Mouse (Mus musculus): ENCODE measurements around the gene Klrc1. TPM values are rescaled to one million over a fixed set of nuclear protein-coding genes. Genes with fewer than 3 reads are reported as not detected.
"Not testable (repeated sequence)": the region's sequence is repeated elsewhere in the genome, so short reads cannot be mapped to it uniquely, and the experiment has no call there.

Gene Klrc1
- polyA plus RNA-seq, 1 experiment from 2014 or later, result 0.27 TPM

DNA sequence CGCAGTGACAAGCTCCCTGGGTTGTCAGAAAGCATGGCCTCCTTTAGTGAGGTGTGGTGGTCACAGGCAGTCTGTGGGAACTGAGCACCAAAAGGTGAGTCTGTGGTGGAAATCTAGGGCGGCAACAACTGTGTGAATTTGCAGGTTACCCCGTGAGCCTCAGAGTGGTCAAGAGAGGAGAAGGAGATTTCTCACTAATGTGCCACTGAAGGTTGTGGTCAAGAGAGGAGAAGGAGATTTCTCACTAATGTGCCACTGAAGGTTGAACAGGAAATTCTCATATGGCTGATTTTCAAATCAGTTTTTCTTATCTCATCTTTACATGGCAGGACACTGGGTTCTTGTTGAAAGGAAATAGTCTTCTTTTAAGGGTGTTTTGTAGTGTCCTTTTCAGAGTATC, 34.7 kb downstream of the Klrc1 start:
- H3K9me3 ChIP-seq (ENCODE audit: control insufficient read depth, low read length); H3K9ac ChIP-seq (ENCODE audit: low read depth, low read length); H3K4me3 ChIP-seq (ENCODE audit: low read length); ATAC-seq; H3K27me3 ChIP-seq (replicated peaks; ENCODE audit: control insufficient read depth, insufficient read depth, low read length); H3K27ac ChIP-seq (ENCODE audit: low read length); H3K4me1 ChIP-seq (ENCODE audit: control insufficient read depth, insufficient read depth, low read length); H3K36me3 ChIP-seq (ENCODE audit: control insufficient read depth, insufficient read depth, low read length); H3K4me2 ChIP-seq (ENCODE audit: low read depth, low read length): not testable (repeated sequence)
- 50% methylated on average over 1 of the region's 3 CpGs for WGBS

GRCm38 (mm10) chr6:129643237-129643636, 35.5 kb downstream of the Klrc1 start, which contains the start of gene Klrc3:
Gene Klrc3 (minus strand): TSS chr6:129643337.
- 83% methylated on average over 3 of the region's 3 CpGs for WGBS
- not testable (repeated sequence) for H3K4me1 ChIP-seq (ENCODE audit: control insufficient read depth, insufficient read depth, low read length); H3K9me3 ChIP-seq (ENCODE audit: control insufficient read depth, low read length); H3K27me3 ChIP-seq (replicated peaks; ENCODE audit: control insufficient read depth, insufficient read depth, low read length); H3K27ac ChIP-seq (ENCODE audit: low read length); H3K36me3 ChIP-seq (ENCODE audit: control insufficient read depth, insufficient read depth, low read length); H3K4me2 ChIP-seq (ENCODE audit: low read depth, low read length); H3K4me3 ChIP-seq (ENCODE audit: low read length); H3K9ac ChIP-seq (ENCODE audit: low read depth, low read length); ATAC-seq

DNA sequence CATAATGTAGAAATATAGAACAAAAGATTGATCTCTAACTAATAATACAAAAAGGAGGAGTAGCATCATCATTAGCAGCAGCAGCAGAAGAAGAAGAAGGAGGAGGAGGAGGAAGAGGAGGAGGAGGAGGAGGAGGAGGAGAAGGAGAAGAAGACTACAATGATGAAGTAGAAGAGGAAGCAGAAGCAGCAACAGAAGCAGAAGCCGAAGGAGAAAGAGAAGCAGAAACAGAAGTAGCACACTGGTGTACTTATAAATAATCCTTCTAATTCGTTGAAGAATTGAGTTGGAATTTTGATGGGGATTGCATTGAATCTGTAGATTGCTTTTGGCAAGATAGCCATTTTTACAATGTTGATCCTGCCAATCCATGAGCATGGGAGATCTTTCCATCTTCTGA, 47.7 kb downstream of the Klrc1 start:
- not testable (repeated sequence) for H3K4me2 ChIP-seq (ENCODE audit: low read depth, low read length); H3K4me1 ChIP-seq (ENCODE audit: control insufficient read depth, insufficient read depth, low read length); H3K9me3 ChIP-seq (ENCODE audit: control insufficient read depth, low read length); H3K27me3 ChIP-seq (replicated peaks; ENCODE audit: control insufficient read depth, insufficient read depth, low read length); H3K9ac ChIP-seq (ENCODE audit: low read depth, low read length); H3K4me3 ChIP-seq (ENCODE audit: low read length); ATAC-seq; H3K27ac ChIP-seq (ENCODE audit: low read length); H3K36me3 ChIP-seq (ENCODE audit: control insufficient read depth, insufficient read depth, low read length)
- WGBS, result 66% methylated on average over 2 of the region's 2 CpGs

DNA sequence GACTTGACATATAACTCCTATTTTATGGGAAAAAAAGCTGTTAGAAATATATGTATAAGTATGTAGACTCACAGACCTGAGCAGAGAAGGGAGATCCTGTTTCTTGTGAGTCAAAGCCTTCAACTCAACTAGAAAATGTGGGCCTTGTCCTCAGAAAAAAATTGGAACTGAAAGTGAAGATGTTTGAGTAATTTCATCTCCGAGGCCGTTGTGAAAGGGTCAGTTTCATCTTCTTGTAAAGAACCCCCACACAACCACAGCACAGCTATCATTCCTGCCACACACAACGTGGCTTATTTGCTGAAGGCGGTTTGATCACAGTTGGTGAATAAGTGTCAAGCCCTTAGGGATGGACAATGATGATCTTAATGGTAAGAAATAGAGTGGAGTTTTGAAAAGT, 55.0 kb downstream of the Klrc1 start, which contains the start of gene Klrk1:
Klrk1 (minus strand) TSS at position 130 of the 400 bp plus-strand sequence.
- H3K4me1 ChIP-seq (ENCODE audit: control insufficient read depth, insufficient read depth, low read length), result no peaks in the 10 kb centered on the region
- no peak within 1 kb of the TSS for H3K9ac ChIP-seq (ENCODE audit: low read depth, low read length)
- no peak within 1 kb of the TSS for H3K4me2 ChIP-seq (ENCODE audit: low read depth, low read length)
- H3K4me3 ChIP-seq (ENCODE audit: low read length), result no peak within 1 kb of the TSS
- WGBS, result 77% methylated on average over 4 of the region's 4 CpGs
- no peaks in the 10 kb centered on the region for H3K36me3 ChIP-seq (ENCODE audit: control insufficient read depth, insufficient read depth, low read length)
- ATAC-seq, result no peak
- H3K27me3 ChIP-seq (replicated peaks; ENCODE audit: control insufficient read depth, insufficient read depth, low read length), result no peaks in the 10 kb centered on the region
- H3K27ac ChIP-seq (ENCODE audit: low read length), result no peak within 1 kb of the TSS
- H3K9me3 ChIP-seq (ENCODE audit: control insufficient read depth, low read length), result no peaks in the 10 kb centered on the region

Small RNAs within 50 kb of the gene (microRNA-seq; reads per million reads assigned to microRNA genes)
- gene Mir680-1, result not detected

Other genes starting within 250 kb of the Klrc1 start
- 3.6 and 3.8 TPM in 2 replicates for gene Clec1a, start 227.0 kb downstream of the Klrc1 start, polyA plus RNA-seq (2015; fragmentation: Nextera tagmentation; extraction: Ambion mirVana)
- gene Olr1, start 171.8 kb downstream of the Klrc1 start, polyA plus RNA-seq (2015; fragmentation: Nextera tagmentation; extraction: Ambion mirVana), result 0.06 TPM in 1 of 2 replicates, not detected in the other
- gene Tmem52b, start 166.4 kb downstream of the Klrc1 start, polyA plus RNA-seq (2015; fragmentation: Nextera tagmentation; extraction: Ambion mirVana), result 0.11 TPM in 1 of 2 replicates, not detected in the other
- 37.9 and 38.7 TPM in 2 replicates for gene Gabarapl1, start 145.8 kb downstream of the Klrc1 start, polyA plus RNA-seq (2015; fragmentation: Nextera tagmentation; extraction: Ambion mirVana)
- gene Klre1, start 101.1 kb downstream of the Klrc1 start, polyA plus RNA-seq (2015; fragmentation: Nextera tagmentation; extraction: Ambion mirVana), result not detected in 2 replicates
- 1.6 and 2.4 TPM in 2 replicates for gene Klrd1, start 87.2 kb downstream of the Klrc1 start, polyA plus RNA-seq (2015; fragmentation: Nextera tagmentation; extraction: Ambion mirVana)
- gene Klrk1, start 55.1 kb downstream of the Klrc1 start, polyA plus RNA-seq (2015; fragmentation: Nextera tagmentation; extraction: Ambion mirVana), result 0.59 and 0.79 TPM in 2 replicates
- not detected in 2 replicates for gene Klrc3, start 35.6 kb downstream of the Klrc1 start, polyA plus RNA-seq (2015; fragmentation: Nextera tagmentation; extraction: Ambion mirVana)
- gene Klrc2, start 18.3 kb downstream of the Klrc1 start, polyA plus RNA-seq (2015; fragmentation: Nextera tagmentation; extraction: Ambion mirVana), result 0.09 and 0.11 TPM in 2 replicates
- gene Klri1, start 38.2 kb upstream of the Klrc1 start, polyA plus RNA-seq (2015; fragmentation: Nextera tagmentation; extraction: Ambion mirVana), result not detected in 2 replicates
- 0.07 and 0.15 TPM in 2 replicates for gene Klri2, start 61.5 kb upstream of the Klrc1 start, polyA plus RNA-seq (2015; fragmentation: Nextera tagmentation; extraction: Ambion mirVana)
- not detected in 2 replicates for gene Gm156, start 105.3 kb upstream of the Klrc1 start, polyA plus RNA-seq (2015; fragmentation: Nextera tagmentation; extraction: Ambion mirVana)
- gene Gm17631, start 183.7 kb upstream of the Klrc1 start, polyA plus RNA-seq (2015; fragmentation: Nextera tagmentation; extraction: Ambion mirVana), result not detected in 2 replicates
- not detected in 2 replicates for gene Klra17, start 197.7 kb upstream of the Klrc1 start, polyA plus RNA-seq (2015; fragmentation: Nextera tagmentation; extraction: Ambion mirVana)
- gene Klra5, start 238.7 kb upstream of the Klrc1 start, polyA plus RNA-seq (2015; fragmentation: Nextera tagmentation; extraction: Ambion mirVana), result not detected in 2 replicates

All from intestine, embryonic 16.5 days (tissue).